Mouse (Mus musculus) liver, postnatal 0 days (tissue): ENCODE data around the gene H2al1f.
"Not testable (repeated sequence)": the region's sequence is repeated elsewhere in the genome, so short reads cannot be mapped to it uniquely, and the experiment has no call there.

ENCODE experiments used
- CTCF ChIP-seq: sonication (generic); IDR thresholded peaks from 2 replicates; pipeline ENCODE4 v1.5.1; 2016; ENCODE audit warnings: antibody characterized with exemption, low read depth
- EP300 ChIP-seq: IDR thresholded peaks from 2 replicates; pipeline ENCODE4 v1.6.1; 2016; ENCODE audit warnings: antibody characterized with exemption, low read depth, mild to moderate bottlenecking

DNA sequence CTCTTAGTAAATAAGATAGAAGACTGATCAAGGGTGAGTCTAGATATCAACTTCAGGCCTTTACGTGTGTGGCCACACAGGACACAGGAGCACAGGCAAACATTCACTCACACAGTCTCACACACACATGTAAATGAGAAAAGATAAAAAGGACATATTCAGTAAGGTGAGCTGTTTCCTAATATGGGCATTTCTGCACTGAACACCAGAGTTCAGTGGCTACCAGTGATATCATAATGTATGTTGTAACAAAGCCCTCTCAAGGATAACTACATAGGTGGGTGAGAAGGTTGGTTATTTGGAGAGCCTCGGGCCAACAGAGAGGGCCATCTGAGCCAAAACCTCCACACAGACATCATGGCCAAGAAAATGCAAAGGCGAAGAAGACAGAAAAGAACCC lies 3.3 kb upstream of the H2al1f start, which contains the start of gene H2al1e:
- not testable (repeated sequence) for TF ChIP-seq CTCF, EP300
